Mouse (Mus musculus) thymus, adult 2 months (tissue): ENCODE data around the gene Ddx54.

Experiments
- CTCF ChIP-seq: fragments of 200-500 bp; IDR thresholded peaks from 2 replicates; pipeline ENCODE4 v1.5.1; 2012; ENCODE audit warnings: mild to moderate bottlenecking, control low read depth, low read length, moderate library complexity, borderline replicate concordance; ENCODE audit not compliant: control insufficient read depth, poor library complexity, insufficient read depth; ENCODE audit errors: extremely low read depth
- POLR2A ChIP-seq: fragments of 200-500 bp; IDR thresholded peaks from 2 replicates; pipeline ENCODE4 v1.6.1; 2012; ENCODE audit warnings: mild to moderate bottlenecking, low read length, control low read depth, moderate library complexity; ENCODE audit not compliant: control insufficient read depth, poor library complexity, insufficient read depth; ENCODE audit errors: extremely low read depth

DNA sequence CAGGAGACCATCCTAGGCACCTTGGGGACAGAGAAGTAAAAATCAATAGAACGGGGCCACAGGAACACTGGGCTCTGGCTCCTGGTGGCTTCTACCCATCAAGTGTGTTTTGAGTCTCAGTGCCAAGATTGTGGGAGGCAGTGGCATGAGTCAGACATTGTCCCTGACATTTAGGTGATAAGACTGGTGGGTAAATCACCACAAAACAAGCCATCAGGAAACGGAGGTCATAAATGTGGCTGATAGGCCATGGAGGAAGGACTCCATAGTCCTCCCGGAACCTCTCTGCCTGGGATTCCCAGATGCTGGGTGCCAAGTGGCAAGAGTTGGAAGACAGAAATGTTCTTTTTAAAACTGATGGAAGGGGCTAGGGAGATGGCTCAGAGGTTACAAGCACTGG lies 31.7 kb downstream of the Ddx54 start:
- TF ChIP-seq POLR2A (no peak), CTCF (no peak)
